Comparison of ENCODE assay signal across 23 mouse cellular contexts in genomic region chr10:117498497-117498896, GRCm38 (mm10).
DNase-seq lines count a peak whose midpoint lies in the region; ATAC-seq lines count a peak whose summit lies in the region.
"Had no signal": no experiment of that assay in that cellular context is flagged by ENCODE, and none has a peak within 500 bp of the region (broad histone marks: within the 10 kb centered on the region; RNA-seq: fewer than 3 reads in every experiment).

No protein-coding gene starts in this region.

- no peak overlapping the region for H3K4me2 ChIP-seq in embryonic facial prominence, embryonic 14.5 days (ENCODE audit: low read depth, low read length)
- H3K4me2 ChIP-seq in midbrain, embryonic 11.5 days = no peak overlapping the region
- no peak overlapping the region for H3K4me2 ChIP-seq in midbrain, embryonic 13.5 days (replicated peaks)

- no peak overlapping the region for H3K9ac ChIP-seq in embryonic facial prominence, embryonic 14.5 days (ENCODE audit: low read depth, low read length)
- H3K9ac ChIP-seq in midbrain, embryonic 11.5 days (ENCODE audit: low read length) = no peak overlapping the region
- no peak overlapping the region for H3K9ac ChIP-seq in midbrain, embryonic 13.5 days (replicated peaks)

- H3K27me3 ChIP-seq in embryonic facial prominence, embryonic 14.5 days (replicated peaks; ENCODE audit: control insufficient read depth, insufficient read depth, low read length) = no peaks in the 10 kb centered on the region
- no peaks in the 10 kb centered on the region; the same call in 1 of the 2 replicates for H3K27me3 ChIP-seq in embryonic facial prominence, embryonic 10.5 days (replicated peaks; ENCODE audit: low read depth, poor library complexity, severe bottlenecking)
- no peaks in the 10 kb centered on the region; the same call in 1 of the 2 replicates for H3K27me3 ChIP-seq in midbrain, embryonic 11.5 days (ENCODE audit: control insufficient read depth, insufficient read depth, low read length)
- H3K27me3 ChIP-seq in midbrain, embryonic 13.5 days = peaks cover 9% of the 10 kb centered on the region; the same call in 1 of the 2 replicates
- H3K27me3 ChIP-seq: CH12.LX had no signal

- 0 out of 2 replicates have a peak, but pooled peaks cover 6% of the 10 kb centered on the region for H3K4me1 ChIP-seq in embryonic facial prominence, embryonic 14.5 days (ENCODE audit: control insufficient read depth, insufficient read depth, low read length)
- H3K4me1 ChIP-seq in embryonic facial prominence, embryonic 10.5 days = peaks cover 14% of the 10 kb centered on the region
- H3K4me1 ChIP-seq in midbrain, embryonic 11.5 days (ENCODE audit: control insufficient read depth, insufficient read depth, low read length) = no peaks in the 10 kb centered on the region; the same call in 1 of the 2 replicates
- 0 out of 2 replicates have a peak, but pooled peaks cover 3% of the 10 kb centered on the region for H3K4me1 ChIP-seq in midbrain, embryonic 13.5 days (replicated peaks)

- no peaks in the 10 kb centered on the region for H3K9me3 ChIP-seq in embryonic facial prominence, embryonic 14.5 days (ENCODE audit: control insufficient read depth, low read length)
- H3K9me3 ChIP-seq in embryonic facial prominence, embryonic 10.5 days = no peaks in the 10 kb centered on the region
- H3K9me3 ChIP-seq in midbrain, embryonic 11.5 days (ENCODE audit: control insufficient read depth, low read length) = no peaks in the 10 kb centered on the region
- H3K9me3 ChIP-seq in midbrain, embryonic 13.5 days = no peaks in the 10 kb centered on the region
- H3K9me3 ChIP-seq: G1E had no signal

- no peaks in the 10 kb centered on the region for H3K36me3 ChIP-seq in embryonic facial prominence, embryonic 14.5 days (ENCODE audit: control insufficient read depth, insufficient read depth, low read length)
- H3K36me3 ChIP-seq in embryonic facial prominence, embryonic 10.5 days (replicated peaks) = no peaks in the 10 kb centered on the region
- no peaks in the 10 kb centered on the region for H3K36me3 ChIP-seq in midbrain, embryonic 11.5 days (ENCODE audit: control insufficient read depth, insufficient read depth, low read length)
- H3K36me3 ChIP-seq in midbrain, embryonic 13.5 days = no peaks in the 10 kb centered on the region
- H3K36me3 ChIP-seq: G1E had no signal

- no peak overlapping the region for H3K27ac ChIP-seq in embryonic facial prominence, embryonic 14.5 days (replicated peaks; ENCODE audit: low read depth, low read length)
- no peak overlapping the region for H3K27ac ChIP-seq in embryonic facial prominence, embryonic 10.5 days (replicated peaks)
- H3K27ac ChIP-seq in midbrain, embryonic 11.5 days (ENCODE audit: low read depth, low read length) = no peak overlapping the region
- no peak overlapping the region for H3K27ac ChIP-seq in midbrain, embryonic 13.5 days

- no peak for DNase-seq in embryonic facial prominence, embryonic 14.5 days (ENCODE audit: low spot score)
- no peak for DNase-seq in embryonic facial prominence, embryonic 10.5 days (ENCODE audit: low spot score)
- DNase-seq in midbrain, embryonic 11.5 days (ENCODE audit: low spot score, missing footprints) = peak; percentile 76
- DNase-seq in retina, postnatal 1 day = peak; percentile 23
- DNase-seq in retina, embryonic 14.5 days (ENCODE audit: low spot score) = no peak
- DNase-seq in 3T3-L1 (ENCODE audit: low read depth, low spot score) = peak; percentile 93
- no peak for DNase-seq in left cerebral cortex, postnatal 14 days (ENCODE audit: low spot score in 2 of 2)
- DNase-seq: adrenal gland, adult 2 months; adrenal gland, adult 8-10 months; adrenal gland, postnatal 10 days; adrenal gland, postnatal 14 days; adrenal gland, postnatal 25 days; adrenal gland, postnatal 36 days; B cell, adult 2 months; cerebellum, adult 11 months; cerebellum, adult 11-12 months; cerebellum, adult 18-20 months had no signal

- WGBS in embryonic facial prominence, embryonic 14.5 days = 68% methylated on average over 6 of the region's 6 CpGs
- WGBS in embryonic facial prominence, embryonic 10.5 days = 62% methylated on average over 6 of the region's 6 CpGs
- 56% methylated on average over 6 of the region's 6 CpGs for WGBS in midbrain, embryonic 11.5 days
- WGBS in midbrain, embryonic 13.5 days = 48% methylated on average over 6 of the region's 6 CpGs

- H3K4me3 ChIP-seq in embryonic facial prominence, embryonic 14.5 days (ENCODE audit: low read depth, low read length) = no peak overlapping the region
- no peak overlapping the region for H3K4me3 ChIP-seq in embryonic facial prominence, embryonic 10.5 days
- no peak overlapping the region for H3K4me3 ChIP-seq in midbrain, embryonic 11.5 days (ENCODE audit: low read depth, low read length)
- H3K4me3 ChIP-seq in midbrain, embryonic 13.5 days (replicated peaks) = no peak overlapping the region

- peak; percentile 63; the same call in 1 of the 2 replicates for ATAC-seq in embryonic facial prominence, embryonic 14.5 days (ENCODE audit: low read depth)
- no peak for ATAC-seq in midbrain, embryonic 11.5 days (ENCODE audit: low FRiP score)
- no peak for ATAC-seq in midbrain, embryonic 13.5 days
- ATAC-seq: activated CD4-positive, CD25-positive, alpha-beta regulatory T cell, adult 4 months; CD4-positive, CD25-positive, alpha-beta regulatory T cell, adult 4 months; Patski had no signal

- intact Hi-C loops in left cerebral cortex, postnatal 14 days (cut with DNase I) = no loop called here

Comparison
In these comparisons a context has a peak if more than half of its experiments do, and no peak if none do; other contexts are left out.
1. DNase-seq: peak in midbrain, embryonic 11.5 days (single experiment), retina, postnatal 1 day (single experiment) and 3T3-L1 (single experiment); none in embryonic facial prominence, embryonic 14.5 days (single experiment), embryonic facial prominence, embryonic 10.5 days (single experiment), retina, embryonic 14.5 days (single experiment) and left cerebral cortex, postnatal 14 days (0 of 2).